Mouse (Mus musculus) mouse trophoblast stem cell (cell line): ENCODE data around the gene Taf8.

Experiments used
- in situ Hi-C, 2 experiments: fragments of 300-500 bp; cut with MseI, MboI; formaldehyde crosslinking; loops; 2 replicates in 1 of 2; 3 replicates in 1 of 2; pipeline ENCODE4 v1.15.1; 2025

Taf8 gene

GRCm38 (mm10) chr17:47436156-47436906 lies 65.8 kb downstream of the Taf8 start, which contains the start of gene AI661453:
TSS of gene AI661453 (plus strand) at chr17:47436615.
- in situ Hi-C loops: no loop called here
